Mouse (Mus musculus) small intestine, adult 2 months (tissue): ENCODE data around the gene Uckl1.
A peak's percentile ranks its signal among the peaks of the same experiment; 100 is the strongest.

Experiments
- CTCF ChIP-seq: fragments of 200-500 bp; IDR thresholded peaks from 2 replicates; pipeline ENCODE4 v1.5.1; 2012; ENCODE audit warnings: low read depth, mild to moderate bottlenecking, control low read depth, inconsistent platforms, low read length, moderate library complexity, mixed read lengths; ENCODE audit not compliant: insufficient replicate concordance, insufficient read length; ENCODE audit errors: extremely low read depth
- POLR2A ChIP-seq: fragments of 200-500 bp; IDR thresholded peaks from 2 replicates; pipeline ENCODE4 v1.6.1; 2012; ENCODE audit warnings: low read depth, mild to moderate bottlenecking, control low read depth, inconsistent platforms, low read length, moderate library complexity

DNA sequence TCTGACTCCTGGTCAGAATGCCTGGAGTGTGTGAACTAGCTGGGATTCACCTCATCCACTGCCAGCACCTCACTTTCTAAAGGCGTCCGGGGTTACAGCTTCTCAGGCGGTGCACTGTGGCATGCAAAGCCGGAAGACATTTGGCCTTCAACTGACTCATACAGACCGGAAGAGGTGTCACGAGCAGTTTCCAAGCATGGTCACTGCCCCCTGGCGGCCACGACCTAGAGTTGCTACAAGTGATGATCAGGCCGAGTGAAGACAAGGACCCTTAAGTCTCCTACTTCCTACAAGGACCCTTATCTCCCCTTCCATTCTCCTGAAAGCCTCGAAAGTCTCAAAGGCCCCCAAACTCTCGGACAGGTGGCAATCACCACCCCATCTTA lies 3.7 kb downstream of the Uckl1 start:
- 0 out of 2 replicates have a peak, but pooled peaks have one; percentile 28 for TF ChIP-seq POLR2A
- TF ChIP-seq CTCF, result peak; percentile 94
